Mouse (Mus musculus) heart, embryonic 11.5 days (tissue): ENCODE data around the gene Sgf29. TPM values are rescaled to one million over a fixed set of nuclear protein-coding genes. Genes with fewer than 3 reads are reported as not detected.

Experiments
- ATAC-seq: fragments of 200-750 bp; cut with Nextera tagmentation; replicated peaks from 2 replicates; pipeline ENCODE4 v1.8.0; 2017; ENCODE audit warnings: moderate library complexity; ENCODE audit not compliant: insufficient number of reproducible peaks, low FRiP score, low TSS enrichment
- H3K27ac ChIP-seq: fragments of 300-500 bp; sonication (generic); 2 replicates; pipeline ENCODE4 v1.5.1; 2014; ENCODE audit warnings: mild to moderate bottlenecking, low read depth, low read length
- H3K27me3 ChIP-seq: fragments of 300-500 bp; sonication (generic); 2 replicates; pipeline ENCODE4 v1.6.1; 2014; ENCODE audit warnings: mild to moderate bottlenecking, low read length, mixed read lengths; ENCODE audit not compliant: control insufficient read depth, insufficient read depth
- H3K36me3 ChIP-seq: fragments of 300-500 bp; sonication (generic); 2 replicates; pipeline ENCODE4 v1.6.1; 2014; ENCODE audit warnings: mild to moderate bottlenecking, low read length, moderate library complexity, mixed read lengths; ENCODE audit not compliant: control insufficient read depth, insufficient read depth
- H3K4me1 ChIP-seq: fragments of 300-500 bp; sonication (generic); 2 replicates; pipeline ENCODE4 v1.6.1; 2014; ENCODE audit warnings: low read length; ENCODE audit not compliant: control insufficient read depth, insufficient read depth
- H3K4me2 ChIP-seq: fragments of 300-500 bp; sonication (generic); 2 replicates; pipeline ENCODE4 v1.6.1; 2014; ENCODE audit warnings: mild to moderate bottlenecking, moderate library complexity
- H3K4me3 ChIP-seq: fragments of 300-500 bp; sonication (generic); 2 replicates; pipeline ENCODE4 v1.5.1; 2014; ENCODE audit warnings: low read depth, low read length
- H3K9ac ChIP-seq: fragments of 300-500 bp; sonication (generic); 2 replicates; pipeline ENCODE4 v1.6.1; 2014; ENCODE audit warnings: mild to moderate bottlenecking, low read depth, low read length, moderate library complexity
- H3K9me3 ChIP-seq: fragments of 300-500 bp; sonication (generic); replicated peaks from 2 replicates; pipeline ENCODE4 v1.6.1; 2016; ENCODE audit warnings: low read length; ENCODE audit not compliant: control insufficient read depth
- WGBS: fragments of 180-500 bp; shearing (Covaris S2); extraction: QIAGEN DNeasy Blood & Tissue Kit; methylation state at CpG from one replicate; pipeline ENCODE4 v1.1.7; 2014; ENCODE audit not compliant: insufficient replicate concordance; 5-methylcytosine and 5-hydroxymethylcytosine counted together
- polyA plus RNA-seq: library from polyadenylated mRNA; unstranded; fragments of >200 nt; fragmentation: Nextera tagmentation; extraction: Ambion mirVana; gene quantifications from 2 replicates; pipeline ENCODE4 v1.2.1, GENCODE M21; 2014

Gene Sgf29
- polyA plus RNA-seq, 1 experiment from 2014 or later: 28.9 TPM

GRCm38 (mm10) chr7:126667495-126668090, 18.5 kb downstream of the Sgf29 start:
- Histone ChIP-seq H3K4me2 (no peak overlapping the region), H3K27ac (no peak overlapping the region), H3K9ac (no peak overlapping the region), H3K4me1 (0 out of 2 replicates have a peak, but pooled peaks cover 4% of the 10 kb centered on the region), H3K9me3 (no peaks in the 10 kb centered on the region), H3K27me3 (no peaks in the 10 kb centered on the region), H3K4me3 (no peak overlapping the region), H3K36me3 (peaks cover 2% of the 10 kb centered on the region)
- WGBS: 86% methylated on average over 9 of the region's 9 CpGs
- ATAC-seq: no peak

DNA sequence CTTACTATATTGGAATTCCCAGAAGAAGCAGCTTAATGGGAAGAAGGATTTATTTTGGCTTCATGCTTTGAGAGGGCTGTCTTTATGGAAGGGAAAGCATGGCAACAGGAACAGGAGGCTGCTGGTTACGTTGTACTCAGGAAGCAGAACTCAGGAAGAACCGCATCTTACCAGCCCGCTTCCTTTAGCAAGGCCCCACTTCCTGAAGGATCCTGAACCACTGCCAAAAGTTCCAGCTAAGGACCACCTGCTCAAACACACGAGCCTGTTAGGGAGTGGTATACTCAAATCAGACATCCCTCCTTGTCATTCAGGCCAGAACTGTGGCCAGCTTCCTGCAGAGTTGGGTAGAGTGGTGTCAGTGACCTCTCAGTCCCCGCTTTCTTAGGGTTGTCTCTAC, 19.3 kb downstream of the Sgf29 start:
- Histone ChIP-seq H3K27ac (peak overlapping the region; percentile 66), H3K9me3 (no peaks in the 10 kb centered on the region), H3K27me3 (no peaks in the 10 kb centered on the region), H3K36me3 (peaks cover 4% of the 10 kb centered on the region), H3K9ac (no peak overlapping the region), H3K4me1 (0 out of 2 replicates have a peak, but pooled peaks cover 4% of the 10 kb centered on the region), H3K4me2 (no peak overlapping the region), H3K4me3 (no peak overlapping the region)
- 66% methylated on average over 5 of the region's 5 CpGs for WGBS
- no peak for ATAC-seq

- Histone ChIP-seq H3K27ac (no peak overlapping the region), H3K4me1 (0 out of 2 replicates have a peak, but pooled peaks cover 4% of the 10 kb centered on the region), H3K27me3 (no peaks in the 10 kb centered on the region), H3K36me3 (peaks cover 4% of the 10 kb centered on the region), H3K9ac (no peak overlapping the region), H3K4me3 (no peak overlapping the region), H3K4me2 (no peak overlapping the region), H3K9me3 (no peaks in the 10 kb centered on the region)
- no peak for ATAC-seq
- WGBS: 93% methylated on average over 3 of the region's 3 CpGs
These were observed 21.0 kb downstream of the Sgf29 start for GRCm38 (mm10) chr7:126670152-126670551.

- Histone ChIP-seq H3K36me3 (peaks cover 4% of the 10 kb centered on the region), H3K4me3 (no peak overlapping the region), H3K27me3 (no peaks in the 10 kb centered on the region), H3K9me3 (no peaks in the 10 kb centered on the region), H3K4me2 (no peak overlapping the region), H3K9ac (no peak overlapping the region), H3K4me1 (0 out of 2 replicates have a peak, but pooled peaks cover 4% of the 10 kb centered on the region), H3K27ac (no peak overlapping the region)
- 87% methylated on average over 9 of the region's 9 CpGs for WGBS
- ATAC-seq: no peak
These were observed 23.0 kb downstream of the Sgf29 start for GRCm38 (mm10) chr7:126672111-126672510.

GRCm38 (mm10) chr7:126675104-126675503, 26.0 kb downstream of the Sgf29 start:
- H3K4me2 ChIP-seq: no peak overlapping the region
- 94% methylated on average over 8 of the region's 8 CpGs for WGBS
- H3K9ac ChIP-seq: no peak overlapping the region
- H3K36me3 ChIP-seq: peaks cover 4% of the 10 kb centered on the region
- ATAC-seq: no peak
- no peaks in the 10 kb centered on the region for H3K9me3 ChIP-seq
- no peak overlapping the region for H3K27ac ChIP-seq
- H3K27me3 ChIP-seq: no peaks in the 10 kb centered on the region
- 0 out of 2 replicates have a peak, but pooled peaks cover 4% of the 10 kb centered on the region for H3K4me1 ChIP-seq
- no peak overlapping the region for H3K4me3 ChIP-seq

GRCm38 (mm10) chr7:126676207-126676606, 27.1 kb downstream of the Sgf29 start, which contains the start of gene Sult1a1:
Gene Sult1a1 (minus strand): TSS chr7:126676432.
- no peak for ATAC-seq
- no peak within 1 kb of the TSS for H3K4me2 ChIP-seq
- no peak within 1 kb of the TSS for H3K4me3 ChIP-seq
- H3K4me1 ChIP-seq: no peaks in the 10 kb centered on the region
- peak within 1 kb of the TSS; percentile 13; the same call in 1 of the 2 replicates for H3K27ac ChIP-seq
- H3K9ac ChIP-seq: no peak within 1 kb of the TSS
- no peaks in the 10 kb centered on the region for H3K27me3 ChIP-seq
- H3K36me3 ChIP-seq: peaks cover 7% of the 10 kb centered on the region
- WGBS: 67% methylated on average over 1 of the region's 1 CpGs
- no peaks in the 10 kb centered on the region for H3K9me3 ChIP-seq

- Histone ChIP-seq H3K27ac (no peak overlapping the region), H3K4me3 (no peak overlapping the region), H3K36me3 (peaks cover 7% of the 10 kb centered on the region), H3K4me1 (no peaks in the 10 kb centered on the region), H3K4me2 (no peak overlapping the region), H3K9me3 (no peaks in the 10 kb centered on the region), H3K27me3 (no peaks in the 10 kb centered on the region), H3K9ac (no peak overlapping the region)
- no peak for ATAC-seq
- 74% methylated on average over 4 of the region's 4 CpGs for WGBS
These were observed 27.6 kb downstream of the Sgf29 start for GRCm38 (mm10) chr7:126676631-126677220.

DNA sequence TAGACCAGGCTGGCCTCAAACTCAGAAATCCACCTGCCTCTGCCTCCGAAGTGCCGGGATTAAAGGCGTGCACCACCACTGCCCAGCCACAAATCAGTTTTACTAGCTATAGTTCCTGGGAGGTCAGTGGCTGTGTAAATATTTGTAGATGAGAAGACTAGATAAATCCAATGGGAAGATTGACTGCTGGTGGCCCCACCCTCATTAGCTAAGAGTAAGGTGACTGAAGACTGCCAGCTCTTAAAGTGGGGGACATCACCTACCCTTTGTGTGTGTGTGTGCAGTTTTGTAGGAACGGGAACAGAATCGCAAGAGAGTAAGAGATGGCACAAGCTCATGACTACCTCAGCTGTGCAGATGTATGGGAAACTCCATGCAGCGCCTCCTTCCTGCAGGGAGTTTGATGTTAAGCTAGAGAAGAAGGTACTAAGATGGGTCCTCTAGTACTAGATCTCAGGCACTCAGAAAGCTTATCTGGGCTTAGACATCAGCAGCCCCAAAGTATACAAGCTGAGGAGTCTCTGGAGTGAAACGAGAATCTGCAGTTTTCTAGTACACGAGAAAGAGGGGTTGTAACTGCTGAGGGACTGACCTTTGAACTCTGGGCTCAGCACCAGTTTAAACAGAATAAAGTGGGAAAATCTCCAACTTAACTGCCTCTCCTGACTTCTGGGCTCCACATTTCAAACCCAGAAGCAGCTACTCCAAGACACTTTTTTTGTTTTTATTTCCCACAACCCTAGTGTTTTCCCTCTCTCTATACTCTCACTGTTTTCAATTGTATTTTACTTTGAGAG, 29.6 kb downstream of the Sgf29 start:
- H3K4me2 ChIP-seq: no peak overlapping the region
- H3K4me3 ChIP-seq: no peak overlapping the region
- H3K4me1 ChIP-seq: no peaks in the 10 kb centered on the region
- no peaks in the 10 kb centered on the region for H3K9me3 ChIP-seq
- H3K27me3 ChIP-seq: no peaks in the 10 kb centered on the region
- no peak for ATAC-seq
- H3K27ac ChIP-seq: no peak overlapping the region
- WGBS: 80% methylated on average over 8 of the region's 8 CpGs
- no peak overlapping the region for H3K9ac ChIP-seq
- H3K36me3 ChIP-seq: peaks cover 3% of the 10 kb centered on the region; the same call in 1 of the 2 replicates
